Mouse (Mus musculus) heart, embryonic 11.5 days (tissue): Measurements from ENCODE around the gene Rnf180. TPM values are rescaled to one million over a fixed set of nuclear protein-coding genes. Genes with fewer than 3 reads are reported as not detected.
"Not testable (repeated sequence)": the region's sequence is repeated elsewhere in the genome, so short reads cannot be mapped to it uniquely, and the experiment has no call there.

Source experiments
- ATAC-seq: fragments of 200-750 bp; cut with Nextera tagmentation; replicated peaks from 2 replicates; pipeline ENCODE4 v1.8.0; 2017; ENCODE audit warnings: moderate library complexity; ENCODE audit not compliant: insufficient number of reproducible peaks, low FRiP score, low TSS enrichment
- H3K27ac ChIP-seq: fragments of 300-500 bp; sonication (generic); 2 replicates; pipeline ENCODE4 v1.5.1; 2014; ENCODE audit warnings: mild to moderate bottlenecking, low read depth, low read length
- H3K27me3 ChIP-seq: fragments of 300-500 bp; sonication (generic); 2 replicates; pipeline ENCODE4 v1.6.1; 2014; ENCODE audit warnings: mild to moderate bottlenecking, low read length, mixed read lengths; ENCODE audit not compliant: control insufficient read depth, insufficient read depth
- H3K36me3 ChIP-seq: fragments of 300-500 bp; sonication (generic); 2 replicates; pipeline ENCODE4 v1.6.1; 2014; ENCODE audit warnings: mild to moderate bottlenecking, low read length, moderate library complexity, mixed read lengths; ENCODE audit not compliant: control insufficient read depth, insufficient read depth
- H3K4me1 ChIP-seq: fragments of 300-500 bp; sonication (generic); 2 replicates; pipeline ENCODE4 v1.6.1; 2014; ENCODE audit warnings: low read length; ENCODE audit not compliant: control insufficient read depth, insufficient read depth
- H3K4me2 ChIP-seq: fragments of 300-500 bp; sonication (generic); 2 replicates; pipeline ENCODE4 v1.6.1; 2014; ENCODE audit warnings: mild to moderate bottlenecking, moderate library complexity
- H3K4me3 ChIP-seq: fragments of 300-500 bp; sonication (generic); 2 replicates; pipeline ENCODE4 v1.5.1; 2014; ENCODE audit warnings: low read depth, low read length
- H3K9ac ChIP-seq: fragments of 300-500 bp; sonication (generic); 2 replicates; pipeline ENCODE4 v1.6.1; 2014; ENCODE audit warnings: mild to moderate bottlenecking, low read depth, low read length, moderate library complexity
- H3K9me3 ChIP-seq: fragments of 300-500 bp; sonication (generic); replicated peaks from 2 replicates; pipeline ENCODE4 v1.6.1; 2016; ENCODE audit warnings: low read length; ENCODE audit not compliant: control insufficient read depth
- WGBS: fragments of 180-500 bp; shearing (Covaris S2); extraction: QIAGEN DNeasy Blood & Tissue Kit; methylation state at CpG from one replicate; pipeline ENCODE4 v1.1.7; 2014; ENCODE audit not compliant: insufficient replicate concordance; 5-methylcytosine and 5-hydroxymethylcytosine counted together
- polyA plus RNA-seq: library from polyadenylated mRNA; unstranded; fragments of >200 nt; fragmentation: Nextera tagmentation; extraction: Ambion mirVana; gene quantifications from 2 replicates; pipeline ENCODE4 v1.2.1, GENCODE M21; 2014

Rnf180 gene
- polyA plus RNA-seq = 2.4 and 2.7 TPM in 2 replicates

DNA sequence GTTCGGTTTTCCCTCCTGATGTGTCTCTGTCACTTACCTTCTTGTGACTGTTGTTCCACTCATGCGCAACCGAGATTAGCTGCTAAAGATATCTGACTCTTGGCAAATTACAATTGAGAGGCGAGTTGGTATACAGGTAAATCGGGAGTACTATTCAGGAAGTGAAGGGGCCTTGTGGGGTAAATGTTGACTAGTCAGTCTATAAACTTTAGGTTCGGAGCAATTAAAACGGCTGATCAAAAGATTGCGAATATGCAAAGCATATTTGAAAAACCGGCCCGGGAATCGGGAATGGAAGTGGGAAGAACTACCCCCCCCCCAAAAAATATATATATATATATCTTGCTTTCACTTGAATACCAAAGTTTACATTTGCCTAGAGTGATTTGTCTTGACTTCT, at the start of gene Rnf180:
TSS of gene Rnf180 (minus strand) at position 101 of the 400 bp plus-strand sequence.
- Histone ChIP-seq H3K9me3 (no peaks in the 10 kb centered on the region), H3K27me3 (peaks cover 5% of the 10 kb centered on the region; the same call in 1 of the 2 replicates), H3K4me3 (peak within 1 kb of the TSS; percentile 89), H3K27ac (no peak within 1 kb of the TSS), H3K4me2 (peak within 1 kb of the TSS; percentile 96), H3K4me1 (peaks cover 6% of the 10 kb centered on the region), H3K36me3 (no peaks in the 10 kb centered on the region), H3K9ac (peak within 1 kb of the TSS; percentile 79)
- 51% methylated on average over 11 of the region's 11 CpGs for WGBS
- no peak for ATAC-seq

DNA sequence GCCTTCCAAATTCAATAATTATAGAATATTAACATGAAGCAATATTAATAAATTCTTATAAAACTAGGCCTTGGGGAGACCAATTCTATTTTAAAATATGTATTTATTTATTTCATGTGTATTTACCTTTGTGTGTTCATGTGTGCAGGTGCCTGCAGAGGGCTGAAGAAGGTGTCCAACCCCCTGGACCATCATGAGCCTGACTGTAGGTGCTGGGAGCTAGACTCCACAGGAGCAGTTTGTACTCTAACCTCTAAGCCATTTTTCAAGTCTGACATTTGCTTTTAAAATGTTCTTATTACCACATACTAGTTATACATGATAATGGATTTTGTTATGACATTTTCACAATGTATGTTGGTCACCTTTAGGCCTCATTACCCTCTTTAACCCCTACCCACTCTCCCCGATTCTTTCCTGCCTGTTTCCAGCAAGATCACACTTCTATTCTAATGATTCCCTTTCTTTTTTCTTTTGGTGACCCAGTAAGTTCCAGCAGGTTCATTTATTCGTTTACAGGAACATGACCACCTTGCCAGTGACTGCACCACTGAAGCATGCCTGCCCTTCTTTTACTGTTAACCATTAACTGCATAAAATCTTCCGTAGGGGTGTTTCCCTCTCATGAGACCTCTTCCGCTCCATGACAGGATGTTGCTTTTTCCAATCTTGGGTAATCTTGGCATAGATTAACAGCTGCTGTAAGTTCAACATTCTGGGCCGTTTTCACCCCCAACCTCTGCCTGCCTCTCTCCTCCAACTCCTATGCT, 36.8 kb upstream of the Rnf180 start:
- 65% methylated on average over 5 of the region's 5 CpGs for WGBS
- H3K4me2 ChIP-seq = no peak overlapping the region
- H3K36me3 ChIP-seq = no peaks in the 10 kb centered on the region
- no peaks in the 10 kb centered on the region for H3K9me3 ChIP-seq
- no peak overlapping the region for H3K4me3 ChIP-seq
- H3K9ac ChIP-seq = no peak overlapping the region
- no peaks in the 10 kb centered on the region for H3K27me3 ChIP-seq
- H3K4me1 ChIP-seq = no peaks in the 10 kb centered on the region
- no peak for ATAC-seq
- H3K27ac ChIP-seq = no peak overlapping the region

DNA sequence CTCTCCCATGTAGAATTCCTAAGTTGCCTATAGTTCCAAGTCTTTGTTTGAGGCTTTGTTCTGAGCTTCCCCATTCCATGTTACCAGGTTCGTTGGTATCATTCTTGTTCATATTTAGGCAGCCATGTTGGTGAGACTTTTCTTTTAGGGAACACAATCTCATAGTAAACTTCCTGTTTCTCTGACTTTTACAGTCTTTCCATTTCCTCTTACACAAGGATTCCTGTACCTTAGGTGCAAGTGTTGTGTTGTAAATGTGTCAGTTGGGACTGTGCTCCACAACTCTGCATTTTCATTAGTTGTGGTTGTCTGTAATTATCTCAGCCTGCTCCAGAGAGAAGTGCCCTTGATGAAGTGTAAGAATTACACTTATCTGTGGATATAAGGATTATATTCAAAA, 32.3 kb upstream of the Rnf180 start:
- Histone ChIP-seq H3K9ac (no peak overlapping the region), H3K27ac (no peak overlapping the region), H3K4me3 (no peak overlapping the region), H3K27me3 (no peaks in the 10 kb centered on the region), H3K9me3 (no peaks in the 10 kb centered on the region), H3K4me2 (no peak overlapping the region), H3K36me3 (no peaks in the 10 kb centered on the region), H3K4me1 (no peaks in the 10 kb centered on the region)
- 69% methylated on average over 1 of the region's 1 CpGs for WGBS
- no peak for ATAC-seq

DNA sequence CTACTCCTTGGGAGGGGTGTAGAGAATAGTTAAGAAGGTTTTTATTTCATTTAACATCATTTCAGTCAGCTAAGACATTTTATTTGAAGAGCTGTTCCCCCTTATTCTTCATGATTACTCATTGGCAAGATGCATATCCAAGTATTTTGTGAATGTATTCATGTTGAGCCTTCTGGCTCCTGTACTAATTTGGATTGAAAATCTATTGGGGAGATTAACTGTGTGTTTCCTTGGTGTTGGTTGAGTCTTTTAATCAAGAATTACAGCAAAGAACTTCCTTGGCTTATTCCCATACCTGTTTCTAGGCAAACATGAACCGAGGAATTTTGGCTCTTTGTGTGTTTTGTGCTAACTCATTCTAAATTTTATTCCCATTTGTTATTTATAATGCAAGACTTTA, 22.3 kb upstream of the Rnf180 start:
- WGBS = 77% methylated on average over 1 of the region's 1 CpGs
- no peak for ATAC-seq
- no peaks in the 10 kb centered on the region for H3K9me3 ChIP-seq
- H3K36me3 ChIP-seq = no peaks in the 10 kb centered on the region
- H3K4me2 ChIP-seq = no peak overlapping the region
- no peaks in the 10 kb centered on the region for H3K4me1 ChIP-seq
- H3K27me3 ChIP-seq = no peaks in the 10 kb centered on the region
- no peak overlapping the region for H3K9ac ChIP-seq
- H3K4me3 ChIP-seq = no peak overlapping the region
- no peak overlapping the region for H3K27ac ChIP-seq

DNA sequence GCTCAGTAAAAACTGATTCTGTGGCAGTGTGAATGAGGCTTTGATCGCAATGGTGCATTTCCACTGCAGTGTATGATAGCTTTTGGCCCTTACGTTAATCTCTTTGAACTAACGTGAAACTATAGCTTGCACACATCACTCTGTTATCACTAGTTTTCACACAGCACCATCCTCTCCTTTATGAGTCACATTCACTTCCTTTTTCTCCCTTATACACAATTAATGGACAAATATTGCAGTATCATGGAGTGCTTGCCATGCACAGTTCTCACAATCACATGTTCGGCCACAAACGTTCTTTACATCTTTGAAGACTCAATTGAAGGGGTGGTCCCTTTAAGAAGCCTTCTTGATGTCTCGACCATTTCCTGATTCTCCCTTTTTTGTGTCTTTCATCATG, 21.4 kb upstream of the Rnf180 start:
- no peaks in the 10 kb centered on the region for H3K9me3 ChIP-seq
- H3K4me3 ChIP-seq = no peak overlapping the region
- 73% methylated on average over 6 of the region's 6 CpGs for WGBS
- H3K27ac ChIP-seq = no peak overlapping the region
- H3K4me1 ChIP-seq = no peaks in the 10 kb centered on the region
- no peak overlapping the region for H3K9ac ChIP-seq
- H3K27me3 ChIP-seq = no peaks in the 10 kb centered on the region
- ATAC-seq = no peak
- no peaks in the 10 kb centered on the region for H3K36me3 ChIP-seq
- no peak overlapping the region for H3K4me2 ChIP-seq

DNA sequence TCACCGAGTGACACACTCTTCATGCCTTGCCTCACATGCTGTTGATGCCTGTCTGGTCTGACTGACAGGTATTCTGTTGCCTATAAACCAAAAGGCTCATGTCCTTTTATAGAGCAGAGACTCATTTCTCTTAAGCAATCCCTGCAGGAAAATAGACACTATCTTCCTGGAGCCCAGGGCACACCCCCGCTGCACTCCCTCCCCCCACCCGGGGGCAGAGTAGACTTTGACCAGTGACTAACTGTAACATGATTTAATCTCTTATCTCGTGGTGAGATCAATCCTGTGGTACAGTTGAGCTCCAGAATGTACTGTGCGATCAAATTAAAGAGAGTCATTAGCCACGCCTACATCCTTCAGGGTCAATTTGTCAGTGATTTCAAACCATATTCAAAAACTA, 18.1 kb upstream of the Rnf180 start:
- Histone ChIP-seq H3K27me3 (no peaks in the 10 kb centered on the region), H3K9ac (no peak overlapping the region), H3K27ac (no peak overlapping the region), H3K9me3 (no peaks in the 10 kb centered on the region), H3K4me1 (no peaks in the 10 kb centered on the region), H3K4me3 (no peak overlapping the region), H3K36me3 (no peaks in the 10 kb centered on the region), H3K4me2 (no peak overlapping the region)
- 78% methylated on average over 6 of the region's 6 CpGs for WGBS
- ATAC-seq = no peak

DNA sequence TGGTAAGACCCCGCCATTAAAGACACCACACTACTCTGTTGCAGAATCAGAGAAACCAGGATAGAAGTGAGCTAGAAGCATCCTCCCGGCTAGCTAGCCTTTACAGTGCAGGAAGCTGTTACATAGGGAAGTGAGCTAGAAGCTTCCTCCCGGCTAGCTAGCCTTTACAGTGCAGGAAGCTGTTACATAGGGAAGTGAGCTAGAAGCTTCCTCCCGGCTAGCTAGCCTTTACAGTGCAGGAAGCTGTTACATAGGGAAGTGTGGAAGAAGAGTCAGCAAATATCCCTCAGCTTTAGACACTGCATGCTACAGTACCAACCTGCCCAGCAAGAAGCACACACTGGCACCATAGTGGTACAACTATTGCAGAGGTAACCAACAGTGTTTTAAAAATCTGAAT, 15.9 kb upstream of the Rnf180 start:
- H3K4me3 ChIP-seq, H3K27ac ChIP-seq, ATAC-seq, H3K9me3 ChIP-seq, H3K4me1 ChIP-seq, H3K9ac ChIP-seq, H3K27me3 ChIP-seq, H3K4me2 ChIP-seq, H3K36me3 ChIP-seq: not testable (repeated sequence)
- 55% methylated on average over 4 of the region's 4 CpGs for WGBS

DNA sequence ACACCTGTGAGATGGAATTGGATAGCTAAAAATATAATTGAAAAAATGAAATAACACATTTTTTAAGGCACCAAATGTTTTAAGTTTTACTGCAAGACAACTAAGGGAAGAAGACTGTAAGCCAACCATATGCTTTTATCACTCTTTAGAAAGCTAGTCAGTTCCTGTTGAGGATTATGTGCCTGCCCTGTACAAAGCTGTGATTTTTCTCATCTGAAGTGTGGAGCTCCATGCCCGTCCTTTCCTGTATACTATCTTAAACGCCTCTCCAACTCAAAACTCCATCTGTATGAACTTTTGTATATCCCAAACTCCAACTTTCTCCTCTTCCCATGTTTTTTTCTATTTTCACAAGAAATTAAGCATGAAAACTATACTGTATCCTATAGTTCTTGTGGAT, 10.9 kb upstream of the Rnf180 start:
- ATAC-seq = no peak
- Histone ChIP-seq H3K4me3 (no peak overlapping the region), H3K27me3 (no peaks in the 10 kb centered on the region), H3K4me2 (no peak overlapping the region), H3K9me3 (no peaks in the 10 kb centered on the region), H3K27ac (no peak overlapping the region), H3K9ac (no peak overlapping the region), H3K36me3 (no peaks in the 10 kb centered on the region), H3K4me1 (no peaks in the 10 kb centered on the region)
- WGBS = 72% methylated on average over 2 of the region's 2 CpGs

DNA sequence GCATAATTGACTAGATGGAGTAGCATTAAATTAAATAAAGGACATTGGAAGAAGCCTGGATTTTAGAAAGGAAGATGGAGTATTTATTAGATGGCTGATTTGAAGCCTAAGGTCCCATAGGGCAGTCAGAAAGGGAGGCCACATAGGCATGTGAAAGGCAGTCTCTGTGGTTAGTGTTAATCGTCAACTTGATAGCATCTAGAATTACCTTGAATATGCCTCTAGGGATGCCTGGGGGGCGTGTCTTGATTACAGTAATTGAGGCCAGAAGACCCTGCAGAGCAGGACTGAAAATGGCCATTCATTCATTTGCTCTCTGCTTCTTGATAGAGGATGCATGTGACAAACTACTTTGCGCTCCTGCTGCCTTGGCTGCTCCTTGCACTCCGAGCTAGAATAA, 9.4 kb upstream of the Rnf180 start:
- Histone ChIP-seq H3K4me2 (no peak overlapping the region), H3K4me1 (no peaks in the 10 kb centered on the region), H3K9ac (no peak overlapping the region), H3K27ac (no peak overlapping the region), H3K36me3 (no peaks in the 10 kb centered on the region), H3K4me3 (no peak overlapping the region), H3K27me3 (no peaks in the 10 kb centered on the region), H3K9me3 (no peaks in the 10 kb centered on the region)
- WGBS = 64% methylated on average over 4 of the region's 4 CpGs
- ATAC-seq = no peak
